Mouse (Mus musculus) C2C12 (cell line): Measurements from ENCODE around the gene Mrpl4.

Experiments used
- CTCF ChIP-seq: IDR thresholded peaks from one replicate; pipeline ENCODE4 v1.5.1; 2011; ENCODE audit not compliant: control insufficient read depth, insufficient read depth, insufficient read length
- MAX ChIP-seq: IDR thresholded peaks from one replicate; pipeline ENCODE4 v1.6.1; 2011; ENCODE audit warnings: mild to moderate bottlenecking, control low read depth
- MYOG ChIP-seq: IDR thresholded peaks from one replicate; pipeline ENCODE4 v1.6.1; 2011; ENCODE audit not compliant: control insufficient read depth, insufficient read length; ENCODE audit errors: extremely low read depth

- TF ChIP-seq CTCF (no peak), MYOG (no peak), MAX (no peak)
Measured at GRCm38 (mm10) chr9:21045235-21045634, 42.7 kb downstream of the Mrpl4 start.
